Mouse (Mus musculus) thymus, adult 2 months (tissue): Measurements from ENCODE around the gene Dll1.

Source experiments
- CTCF ChIP-seq: fragments of 200-500 bp; IDR thresholded peaks from 2 replicates; pipeline ENCODE4 v1.5.1; 2012; ENCODE audit warnings: mild to moderate bottlenecking, control low read depth, low read length, moderate library complexity, borderline replicate concordance; ENCODE audit not compliant: control insufficient read depth, poor library complexity, insufficient read depth; ENCODE audit errors: extremely low read depth
- POLR2A ChIP-seq: fragments of 200-500 bp; IDR thresholded peaks from 2 replicates; pipeline ENCODE4 v1.6.1; 2012; ENCODE audit warnings: mild to moderate bottlenecking, low read length, control low read depth, moderate library complexity; ENCODE audit not compliant: control insufficient read depth, poor library complexity, insufficient read depth; ENCODE audit errors: extremely low read depth

- TF ChIP-seq CTCF (no peak), POLR2A (no peak)
These were observed 3.6 kb downstream of the Dll1 start for GRCm38 (mm10) chr17:15372931-15373652.
